Mouse (Mus musculus) adipose tissue, adult 10 weeks (tissue): ENCODE measurements around the gene Gm10190. TPM values are rescaled to one million over a fixed set of nuclear protein-coding genes. Genes with fewer than 3 reads are reported as not detected.

Experiments
- polyA plus RNA-seq: library from polyadenylated mRNA; stranded (reverse); fragments of 350-450 nt; fragmentation: Illumina TruSeq; extraction: RNeasy Lipid Tissue Mini Kit (QIAGEN cat#74804); gene quantifications from one replicate; pipeline ENCODE4 v1.2.3, GENCODE M21; 2014; ENCODE audit warnings: low read depth, low replicate concordance

The Gm10190 gene
- not detected for polyA plus RNA-seq

DNA sequence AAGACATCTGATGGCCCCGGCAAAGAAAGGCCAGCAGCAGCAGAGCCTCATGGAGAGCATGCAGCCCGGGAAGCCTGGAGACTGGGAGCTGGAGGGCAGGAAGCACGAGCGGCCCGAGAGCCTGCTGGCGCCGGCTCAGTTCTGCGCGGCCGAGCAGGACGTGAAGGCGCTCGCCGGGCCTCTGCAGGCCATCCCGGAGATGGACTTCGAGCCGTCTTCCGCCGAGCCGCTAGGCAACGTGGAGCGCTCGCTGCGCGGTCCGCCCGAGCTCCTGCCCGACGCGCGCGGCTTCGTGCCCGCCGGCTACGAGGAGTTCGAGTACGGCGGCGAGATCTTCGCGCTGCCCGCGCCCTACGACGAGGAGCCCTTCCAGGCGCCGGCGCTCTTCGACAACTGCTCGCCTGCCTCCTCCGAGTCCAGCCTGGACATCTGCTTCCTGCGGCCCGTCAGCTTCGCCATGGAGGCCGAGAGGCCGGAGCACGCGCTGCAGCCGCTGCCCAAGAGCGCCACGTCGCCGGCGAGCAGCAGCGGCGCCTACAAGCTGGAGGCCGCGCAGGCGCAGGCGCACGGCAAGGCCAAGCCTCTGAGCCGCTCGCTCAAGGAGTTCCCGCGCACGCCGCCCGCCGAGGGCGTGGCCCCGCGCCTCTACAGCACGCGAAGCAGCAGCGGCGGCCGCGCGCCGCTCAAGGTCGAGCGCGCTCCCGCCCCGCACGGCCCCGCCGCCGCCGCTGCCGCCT is at the start of gene Gm10190:
Gene Gm10190, minus strand, starts transcription at position 553 of the 737 bp plus-strand sequence.

Other genes with a start within 250 kb of the Gm10190 start
- 22.7 TPM for gene Galm, start 246.1 kb downstream of the Gm10190 start, polyA plus RNA-seq
- 119 TPM for gene Srsf7, start 166.2 kb downstream of the Gm10190 start, polyA plus RNA-seq
- gene Ttc39d, start 166.1 kb downstream of the Gm10190 start, polyA plus RNA-seq = 6.6 TPM
- gene Gemin6, start 149.1 kb downstream of the Gm10190 start, polyA plus RNA-seq = 11.3 TPM
- 29.3 TPM for gene Morn2, start 83.3 kb downstream of the Gm10190 start, polyA plus RNA-seq
- gene Dhx57, start 83.1 kb downstream of the Gm10190 start, polyA plus RNA-seq = 10.7 TPM
- gene Arhgef33, start 66.1 kb downstream of the Gm10190 start, polyA plus RNA-seq = 4.1 TPM
- 9.6 TPM for gene Sos1, start 106.9 kb upstream of the Gm10190 start, polyA plus RNA-seq
- 3.7 TPM for gene Cdkl4, start 204.3 kb upstream of the Gm10190 start, polyA plus RNA-seq